Mouse (Mus musculus): ENCODE measurements at regions not wholly inside any gene's neighbourhood (a gene's known extent, or its start where the extent isn't known, plus 50 kb on each side); places are given as distances from the start of the nearest gene placed in this dataset.

DNA sequence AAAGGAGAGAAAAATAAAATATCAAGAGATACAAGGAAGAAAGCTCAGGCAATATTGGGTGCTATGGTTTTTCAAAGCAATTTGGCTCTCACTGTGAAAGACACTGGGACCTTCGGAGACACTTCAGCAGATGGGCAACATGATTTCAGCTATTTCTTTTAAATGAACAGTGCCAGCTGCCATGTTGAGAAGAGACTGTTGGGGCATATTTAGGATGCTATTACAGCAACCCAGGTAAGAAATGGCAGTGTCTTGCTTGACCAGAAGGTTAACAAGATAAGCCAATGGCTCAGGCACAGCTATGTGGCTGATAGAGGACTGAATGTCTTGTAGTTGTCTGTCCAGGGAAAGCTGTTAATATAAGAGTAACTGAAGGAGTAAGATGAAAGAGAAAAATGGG is 348.6 kb downstream of the Ankrd7 start:
- no peak overlapping the region for H3K4me3 ChIP-seq (ENCODE audit: low read depth, low read length)
- WGBS, result 81% methylated on average over 1 of the region's 1 CpGs
- no peak overlapping the region for H3K27ac ChIP-seq (ENCODE audit: low read depth)
- H3K4me2 ChIP-seq, result no peak overlapping the region
- no peak for DNase-seq
- H3K4me1 ChIP-seq (ENCODE audit: insufficient read depth), result no peaks in the 10 kb centered on the region
- TF ChIP-seq CTCF (IDR thresholded peaks at IDR 0.05; ENCODE audit: low read depth), result no peak
- ATAC-seq (ENCODE audit: insufficient read depth), result no peak
- H3K9ac ChIP-seq, result no peak overlapping the region
- no peaks in the 10 kb centered on the region for H3K9me3 ChIP-seq (ENCODE audit: low read depth, low read length)
- no peaks in the 10 kb centered on the region for H3K36me3 ChIP-seq (ENCODE audit: insufficient read depth)
- no peaks in the 10 kb centered on the region for H3K27me3 ChIP-seq (ENCODE audit: insufficient read depth, low read length)

- no peaks in the 10 kb centered on the region for H3K27me3 ChIP-seq (ENCODE audit: insufficient read depth, low read length)
- H3K36me3 ChIP-seq (ENCODE audit: insufficient read depth), result no peaks in the 10 kb centered on the region
- H3K27ac ChIP-seq (ENCODE audit: low read depth), result no peak overlapping the region
- no peak overlapping the region for H3K4me3 ChIP-seq (ENCODE audit: low read depth, low read length)
- DNase-seq (no peak), ATAC-seq (ENCODE audit: insufficient read depth) (no peak)
- no peaks in the 10 kb centered on the region for H3K4me1 ChIP-seq (ENCODE audit: insufficient read depth)
- no peak for TF ChIP-seq CTCF (IDR thresholded peaks at IDR 0.05; ENCODE audit: low read depth)
- no peak overlapping the region for H3K4me2 ChIP-seq
- H3K9me3 ChIP-seq (ENCODE audit: low read depth, low read length), result no peaks in the 10 kb centered on the region
- WGBS, result 59% methylated on average over 1 of the region's 1 CpGs
- no peak overlapping the region for H3K9ac ChIP-seq
Measured at GRCm38 (mm10) chr6:19215124-19215523, 349.0 kb downstream of the Ankrd7 start.

- no peaks in the 10 kb centered on the region for H3K27me3 ChIP-seq (ENCODE audit: insufficient read depth, low read length)
- no peak for ATAC-seq (ENCODE audit: insufficient read depth)
- TF ChIP-seq CTCF (IDR thresholded peaks at IDR 0.05; ENCODE audit: low read depth), result no peak
- H3K4me2 ChIP-seq, result no peak overlapping the region
- H3K9ac ChIP-seq, result no peak overlapping the region
- H3K4me3 ChIP-seq (ENCODE audit: low read depth, low read length), result no peak overlapping the region
- no peaks in the 10 kb centered on the region for H3K4me1 ChIP-seq (ENCODE audit: insufficient read depth)
- 68% methylated on average over 5 of the region's 5 CpGs for WGBS
- no peaks in the 10 kb centered on the region for H3K9me3 ChIP-seq (ENCODE audit: low read depth, low read length)
- no peaks in the 10 kb centered on the region for H3K36me3 ChIP-seq (ENCODE audit: insufficient read depth)
- H3K27ac ChIP-seq (ENCODE audit: low read depth), result no peak overlapping the region
- no peak for DNase-seq
Measured at GRCm38 (mm10) chr6:19264075-19264819, 398.1 kb downstream of the Ankrd7 start.

GRCm38 (mm10) chr6:19273207-19273606 is 407.1 kb downstream of the Ankrd7 start:
- no peak for TF ChIP-seq CTCF (IDR thresholded peaks at IDR 0.05; ENCODE audit: low read depth)
- Histone ChIP-seq H3K4me2 (no peak overlapping the region), H3K27ac (ENCODE audit: low read depth) (no peak overlapping the region; the same call in 1 of the 2 replicates), H3K36me3 (ENCODE audit: insufficient read depth) (no peaks in the 10 kb centered on the region), H3K4me3 (ENCODE audit: low read depth, low read length) (no peak overlapping the region), H3K4me1 (ENCODE audit: insufficient read depth) (no peaks in the 10 kb centered on the region), H3K27me3 (ENCODE audit: insufficient read depth, low read length) (no peaks in the 10 kb centered on the region), H3K9me3 (ENCODE audit: low read depth, low read length) (no peaks in the 10 kb centered on the region), H3K9ac (no peak overlapping the region)
- DNase-seq, result peak; percentile 59
- ATAC-seq (ENCODE audit: insufficient read depth), result peak; percentile 78
- 32% methylated on average over 2 of the region's 2 CpGs for WGBS

DNA sequence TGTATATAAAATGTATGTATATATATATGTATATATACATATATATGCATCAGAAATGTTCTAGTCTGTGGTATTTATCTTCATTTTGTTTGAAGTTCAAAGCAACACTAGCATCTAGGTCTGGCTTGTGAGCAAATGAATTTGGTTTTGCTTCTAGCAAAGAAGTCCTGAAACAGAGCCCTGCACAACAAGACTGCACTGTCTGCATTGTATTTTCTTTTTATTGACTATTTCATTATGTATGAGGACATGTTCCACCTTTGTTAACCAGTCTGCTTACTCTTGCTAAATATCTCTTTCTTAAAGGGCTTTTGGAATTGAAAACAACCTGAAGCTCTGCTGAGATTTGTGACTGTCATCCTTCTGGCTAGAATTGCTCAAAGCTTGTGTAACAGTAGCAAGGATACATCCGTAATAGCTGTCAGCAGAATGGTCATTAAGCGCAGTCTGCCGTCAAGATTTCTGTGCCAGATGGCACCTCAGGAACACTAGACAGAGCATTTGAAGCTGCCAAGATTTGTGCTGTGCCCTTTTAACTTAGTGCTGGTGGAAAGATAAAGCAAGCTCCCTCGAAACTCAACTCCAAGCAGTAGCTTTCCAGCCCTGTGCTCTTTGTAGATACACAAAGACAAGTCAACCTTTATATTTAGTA is 416.7 kb downstream of the Ankrd7 start:
- no peak for TF ChIP-seq CTCF (IDR thresholded peaks at IDR 0.05; ENCODE audit: low read depth)
- no peaks in the 10 kb centered on the region for H3K36me3 ChIP-seq (ENCODE audit: insufficient read depth)
- ATAC-seq (ENCODE audit: insufficient read depth) (no peak), DNase-seq (no peak)
- WGBS, result 56% methylated on average over 4 of the region's 4 CpGs
- H3K9me3 ChIP-seq (ENCODE audit: low read depth, low read length), result no peaks in the 10 kb centered on the region
- no peak overlapping the region for H3K9ac ChIP-seq
- no peaks in the 10 kb centered on the region for H3K27me3 ChIP-seq (ENCODE audit: insufficient read depth, low read length)
- H3K27ac ChIP-seq (ENCODE audit: low read depth), result no peak overlapping the region
- no peak overlapping the region for H3K4me3 ChIP-seq (ENCODE audit: low read depth, low read length)
- no peak overlapping the region for H3K4me2 ChIP-seq
- H3K4me1 ChIP-seq (ENCODE audit: insufficient read depth), result no peaks in the 10 kb centered on the region

DNA sequence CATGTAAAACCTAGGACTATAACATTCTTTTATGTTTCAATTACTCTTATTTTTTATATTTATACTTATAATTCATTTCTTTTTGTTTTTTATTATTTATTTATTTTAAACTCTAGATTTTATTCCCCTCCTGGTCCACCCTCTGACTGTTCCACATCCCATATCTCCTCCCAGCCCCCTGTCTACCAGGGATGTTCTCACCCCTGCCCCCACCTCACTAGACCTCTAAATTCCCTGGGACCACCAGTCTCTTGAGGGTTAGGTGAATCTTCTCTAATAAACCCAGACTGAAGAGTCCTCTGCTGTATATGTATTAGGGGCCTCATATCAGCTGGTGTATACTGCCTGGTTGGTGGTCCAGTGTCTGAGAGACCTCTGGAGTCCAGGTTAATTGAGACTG is 466.5 kb downstream of the Ankrd7 start:
- Histone ChIP-seq H3K9me3 (ENCODE audit: low read depth, low read length) (no peaks in the 10 kb centered on the region), H3K4me2 (no peak overlapping the region), H3K9ac (no peak overlapping the region), H3K4me3 (ENCODE audit: low read depth, low read length) (no peak overlapping the region), H3K27ac (ENCODE audit: low read depth) (no peak overlapping the region), H3K36me3 (ENCODE audit: insufficient read depth) (no peaks in the 10 kb centered on the region), H3K27me3 (ENCODE audit: insufficient read depth, low read length) (no peaks in the 10 kb centered on the region), H3K4me1 (ENCODE audit: insufficient read depth) (no peaks in the 10 kb centered on the region)
- TF ChIP-seq CTCF (IDR thresholded peaks at IDR 0.05; ENCODE audit: low read depth), result no peak
- ATAC-seq (ENCODE audit: insufficient read depth), result no peak
- DNase-seq, result no peak

- Histone ChIP-seq H3K27me3 (ENCODE audit: insufficient read depth, low read length) (no peaks in the 10 kb centered on the region), H3K4me2 (no peak overlapping the region), H3K4me1 (ENCODE audit: insufficient read depth) (no peaks in the 10 kb centered on the region), H3K27ac (ENCODE audit: low read depth) (no peak overlapping the region), H3K9me3 (ENCODE audit: low read depth, low read length) (no peaks in the 10 kb centered on the region), H3K9ac (no peak overlapping the region), H3K4me3 (ENCODE audit: low read depth, low read length) (no peak overlapping the region), H3K36me3 (ENCODE audit: insufficient read depth) (no peaks in the 10 kb centered on the region)
- TF ChIP-seq CTCF (IDR thresholded peaks at IDR 0.05; ENCODE audit: low read depth), result no peak
- 0 out of 2 replicates have a peak, but pooled peaks have one; percentile 25 for ATAC-seq (ENCODE audit: insufficient read depth)
- DNase-seq, result no peak
- 72% methylated on average over 6 of the region's 6 CpGs for WGBS
Measured at GRCm38 (mm10) chr6:19335653-19336052, 469.5 kb downstream of the Ankrd7 start.
